Mouse (Mus musculus): ENCODE measurements around the gene Gm5426.

DNA sequence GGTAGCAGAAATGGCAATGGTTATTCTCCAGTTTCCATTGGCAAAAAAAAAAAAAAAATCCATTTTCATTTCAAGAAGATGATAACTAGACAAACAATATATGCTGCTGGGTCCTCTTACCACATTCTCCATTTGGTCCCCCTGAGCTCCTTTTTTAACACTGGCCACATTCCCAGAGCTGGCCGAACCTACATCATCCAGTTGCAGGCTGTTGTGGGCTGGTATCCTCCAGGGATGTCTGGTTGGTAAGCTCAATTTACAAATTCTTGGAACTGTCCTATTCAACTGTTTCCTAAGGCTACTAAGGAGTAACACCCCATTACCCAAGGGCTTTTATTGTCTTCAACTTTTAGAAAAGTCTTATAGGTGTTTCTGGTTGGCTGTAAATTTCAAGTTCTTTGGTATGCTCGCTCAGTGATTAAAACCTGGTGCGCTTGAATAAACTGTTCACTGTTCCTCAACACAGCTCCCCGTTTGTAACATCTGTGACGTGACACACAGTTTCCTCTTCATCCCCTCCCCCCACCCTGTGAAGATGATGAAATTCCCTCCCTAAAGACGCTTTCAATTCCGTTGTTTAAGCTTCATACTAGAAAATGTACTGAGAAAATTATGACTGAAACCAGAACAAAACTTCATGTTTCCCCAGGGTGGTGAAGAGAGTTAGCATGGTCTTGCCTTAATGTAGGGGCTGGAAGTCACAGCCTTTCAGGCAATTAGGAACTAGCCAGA lies 26.7 kb downstream of the Gm5426 start:
- TF ChIP-seq CTCF (IDR thresholded peaks at IDR 0.05; ENCODE audit: control insufficient read depth, insufficient read depth, insufficient replicate concordance, low read depth, low read length) (no peak), POLR2A (IDR thresholded peaks at IDR 0.05; ENCODE audit: control insufficient read depth, low read depth, low read length) (no peak)

All from testis, adult 2 months (tissue).